Mouse (Mus musculus) heart, embryonic 15.5 days (tissue): ENCODE measurements at regions not wholly inside any gene's neighbourhood (a gene's known extent, or its start where the extent isn't known, plus 50 kb on each side); places are given as distances from the start of the nearest gene placed in this dataset.

ENCODE experiments used
- ATAC-seq: fragments of 200-750 bp; cut with Nextera tagmentation; replicated peaks from 2 replicates; pipeline ENCODE4 v1.8.0; 2017; ENCODE audit warnings: low read depth, moderate TSS enrichment; ENCODE audit not compliant: insufficient number of reproducible peaks, insufficient read depth, low FRiP score
- H3K27ac ChIP-seq: fragments of 300-500 bp; sonication (generic); 2 replicates; pipeline ENCODE4 v1.5.1; 2015; ENCODE audit warnings: mild to moderate bottlenecking, inconsistent platforms
- H3K27me3 ChIP-seq: fragments of 300-500 bp; sonication (generic); 2 replicates; pipeline ENCODE4 v1.6.1; 2015; ENCODE audit warnings: inconsistent platforms
- H3K36me3 ChIP-seq: fragments of 300-500 bp; sonication (generic); 2 replicates; pipeline ENCODE4 v1.6.1; 2015; ENCODE audit warnings: mild to moderate bottlenecking, inconsistent platforms
- H3K4me1 ChIP-seq: fragments of 300-500 bp; sonication (generic); replicated peaks from 2 replicates; pipeline ENCODE4 v1.6.1; 2015; ENCODE audit warnings: inconsistent platforms
- H3K4me2 ChIP-seq: fragments of 300-500 bp; sonication (generic); 2 replicates; pipeline ENCODE4 v1.6.1; 2015; ENCODE audit warnings: inconsistent platforms, mild to moderate bottlenecking, moderate library complexity
- H3K4me3 ChIP-seq: fragments of 300-500 bp; sonication (generic); 2 replicates; pipeline ENCODE4 v1.5.1; 2015; ENCODE audit warnings: mild to moderate bottlenecking, inconsistent platforms
- H3K9ac ChIP-seq: fragments of 300-500 bp; sonication (generic); 2 replicates; pipeline ENCODE4 v1.6.1; 2015; ENCODE audit warnings: mild to moderate bottlenecking, inconsistent platforms
- H3K9me3 ChIP-seq: fragments of 300-500 bp; sonication (generic); replicated peaks from 2 replicates; pipeline ENCODE4 v1.6.1; 2016; ENCODE audit warnings: inconsistent platforms
- WGBS: fragments of 180-500 bp; shearing (Covaris S2); methylation state at CpG from one replicate; pipeline ENCODE4 v1.1.7; 2015; ENCODE audit warnings: mixed read lengths; 5-methylcytosine and 5-hydroxymethylcytosine counted together

DNA sequence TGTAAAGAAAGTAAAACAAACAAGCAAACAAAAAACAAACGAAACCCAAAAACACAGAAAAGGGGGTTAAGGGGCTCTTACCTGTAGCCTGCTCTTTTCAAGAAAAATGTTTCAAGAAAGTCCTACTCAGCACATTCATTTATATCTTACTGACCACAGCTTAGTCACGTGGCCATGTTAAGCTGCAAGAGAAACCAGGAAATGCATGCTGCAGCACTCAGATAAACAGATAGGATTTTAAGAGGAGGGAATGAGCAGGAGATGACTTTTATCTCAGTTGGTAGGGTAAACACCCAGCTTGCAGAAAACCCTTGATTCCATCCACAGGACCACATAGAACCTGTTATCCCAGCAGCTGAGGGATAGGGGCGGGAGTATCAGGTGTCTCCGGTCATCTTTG lies 62.9 kb upstream of the Sfmbt2 start:
- no peak for ATAC-seq
- Histone ChIP-seq H3K4me2 (no peak overlapping the region), H3K27me3 (no peaks in the 10 kb centered on the region), H3K9ac (no peak overlapping the region), H3K36me3 (no peaks in the 10 kb centered on the region), H3K27ac (no peak overlapping the region), H3K4me3 (no peak overlapping the region), H3K4me1 (no peaks in the 10 kb centered on the region), H3K9me3 (no peaks in the 10 kb centered on the region)
- WGBS: 54% methylated on average over 4 of the region's 4 CpGs

DNA sequence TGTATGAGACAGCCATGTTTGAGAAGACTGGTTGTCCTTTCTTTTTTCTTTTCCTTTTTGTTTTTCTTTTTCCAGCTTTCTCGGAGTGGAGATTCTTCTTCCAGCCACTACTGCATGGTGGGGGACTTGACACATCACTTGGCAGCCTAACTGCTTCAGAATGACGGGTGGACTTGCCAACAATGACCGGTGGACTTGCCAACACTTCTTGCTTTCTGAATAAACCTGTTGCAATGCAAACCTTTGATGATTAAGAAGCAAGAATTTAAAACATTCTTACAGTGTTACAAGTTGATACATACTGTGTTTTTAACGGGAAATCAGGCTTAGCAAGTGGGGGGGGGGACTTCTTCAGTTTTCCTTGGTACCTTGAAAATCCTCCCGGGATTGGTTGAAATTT lies 60.7 kb upstream of the Sfmbt2 start:
- no peak overlapping the region for H3K27ac ChIP-seq
- H3K4me3 ChIP-seq: no peak overlapping the region
- H3K9me3 ChIP-seq: no peaks in the 10 kb centered on the region
- H3K4me2 ChIP-seq: no peak overlapping the region
- no peaks in the 10 kb centered on the region for H3K27me3 ChIP-seq
- no peak for ATAC-seq
- no peak overlapping the region for H3K9ac ChIP-seq
- H3K36me3 ChIP-seq: no peaks in the 10 kb centered on the region
- peaks cover 1% of the 10 kb centered on the region; the same call in 1 of the 2 replicates for H3K4me1 ChIP-seq
- 63% methylated on average over 5 of the region's 5 CpGs for WGBS

DNA sequence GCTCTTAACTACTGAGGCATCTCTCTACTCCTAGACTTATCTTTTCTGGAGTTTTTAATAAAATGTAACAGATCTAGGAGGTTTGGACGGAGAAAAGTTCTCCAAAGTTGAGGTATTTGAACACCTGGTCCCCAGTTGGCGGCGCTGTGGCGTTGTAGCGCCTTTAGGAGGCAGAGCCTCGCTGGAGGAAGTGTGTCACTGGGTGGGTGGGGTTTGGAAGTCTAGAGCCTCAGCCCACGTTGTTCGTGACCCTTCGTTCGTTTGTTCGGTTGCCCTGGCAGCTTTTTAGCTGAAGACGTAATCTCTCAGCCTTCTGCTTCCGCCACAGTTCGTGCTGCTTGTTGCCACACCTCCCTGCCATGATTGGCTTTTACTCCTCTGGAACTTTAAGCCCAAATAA lies 58.6 kb upstream of the Sfmbt2 start:
- ATAC-seq: no peak
- Histone ChIP-seq H3K4me3 (no peak overlapping the region), H3K4me2 (no peak overlapping the region), H3K27ac (no peak overlapping the region), H3K9ac (no peak overlapping the region), H3K4me1 (peaks cover 10% of the 10 kb centered on the region; the same call in 1 of the 2 replicates), H3K27me3 (no peaks in the 10 kb centered on the region), H3K36me3 (no peaks in the 10 kb centered on the region), H3K9me3 (no peaks in the 10 kb centered on the region)
- 68% methylated on average over 14 of the region's 14 CpGs for WGBS

DNA sequence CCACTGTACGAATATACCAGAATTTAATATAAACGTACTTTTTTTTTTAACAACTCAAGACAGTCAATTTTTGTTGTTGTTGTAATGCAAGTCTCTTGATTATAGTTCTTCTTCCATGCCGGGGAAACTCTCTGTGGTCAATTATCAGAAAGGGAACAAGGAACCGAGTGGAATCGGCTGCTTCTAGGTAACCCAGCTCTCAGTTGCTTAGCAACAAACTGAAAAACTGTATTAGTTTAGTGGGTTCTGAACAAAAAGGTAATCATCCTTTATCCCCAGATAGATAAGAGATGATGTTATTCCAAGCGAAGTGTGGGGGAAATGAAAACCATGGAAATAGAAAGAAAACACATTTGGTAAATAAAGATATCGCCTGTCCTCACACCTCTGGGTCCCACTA lies 57.9 kb upstream of the Sfmbt2 start:
- no peak overlapping the region for H3K9ac ChIP-seq
- H3K4me2 ChIP-seq: no peak overlapping the region
- H3K4me1 ChIP-seq: peaks cover 10% of the 10 kb centered on the region; the same call in 1 of the 2 replicates
- H3K9me3 ChIP-seq: no peaks in the 10 kb centered on the region
- no peak overlapping the region for H3K4me3 ChIP-seq
- H3K36me3 ChIP-seq: no peaks in the 10 kb centered on the region
- H3K27ac ChIP-seq: no peak overlapping the region
- H3K27me3 ChIP-seq: no peaks in the 10 kb centered on the region
- 80% methylated on average over 7 of the region's 7 CpGs for WGBS
- ATAC-seq: no peak

DNA sequence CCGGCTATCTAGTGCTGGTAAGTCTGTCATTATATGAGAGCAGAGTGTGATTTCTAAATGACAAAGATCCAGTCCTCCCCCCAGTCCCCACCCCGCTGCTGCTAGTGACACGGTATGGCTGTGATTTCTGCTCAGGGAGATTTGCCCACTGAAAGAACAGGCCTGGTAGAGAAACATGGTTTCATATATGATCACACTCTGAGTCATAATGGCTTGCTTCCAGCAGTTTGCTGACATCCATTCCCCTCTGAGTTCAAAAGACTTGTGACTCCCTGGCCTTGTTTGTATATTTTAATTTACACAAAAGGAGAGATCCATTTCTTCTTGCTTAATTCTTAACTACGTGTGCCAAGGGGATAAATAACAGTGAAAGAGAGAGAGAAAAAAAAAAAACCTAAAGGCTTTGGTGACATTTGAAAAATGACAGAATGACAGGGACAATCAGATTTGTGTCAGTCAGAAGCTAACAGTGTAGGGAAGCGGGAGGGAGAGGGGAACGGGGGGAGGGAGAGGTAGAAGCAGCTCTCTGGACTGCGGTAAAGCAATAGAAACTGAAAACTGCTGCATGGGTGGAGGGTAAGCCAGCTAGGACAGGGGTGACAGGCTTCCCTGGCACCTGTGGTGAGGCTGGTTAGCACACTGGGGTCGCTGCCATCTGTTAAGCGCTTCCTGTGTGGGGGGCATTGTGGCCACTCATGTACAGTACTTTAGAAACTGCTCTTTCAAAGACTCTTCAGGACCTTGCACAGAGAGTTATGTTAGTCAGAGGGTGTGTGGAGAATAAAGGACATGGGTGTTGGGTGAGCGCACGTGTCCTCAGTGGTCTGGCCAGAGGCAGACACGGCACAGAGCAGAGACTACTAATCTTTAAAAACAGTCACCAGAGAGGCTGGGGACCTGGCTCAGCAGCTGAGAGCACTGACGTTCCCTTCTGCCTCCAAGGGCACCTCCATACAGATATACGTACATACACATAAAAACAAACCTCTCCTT lies 55.8 kb upstream of the Sfmbt2 start:
- WGBS: 36% methylated on average over 14 of the region's 14 CpGs
- Histone ChIP-seq H3K27me3 (no peaks in the 10 kb centered on the region), H3K4me2 (peak overlapping the region; percentile 33; the same call in 1 of the 2 replicates), H3K36me3 (no peaks in the 10 kb centered on the region), H3K4me1 (peaks cover 10% of the 10 kb centered on the region; the same call in 1 of the 2 replicates), H3K9me3 (no peaks in the 10 kb centered on the region), H3K27ac (no peak overlapping the region), H3K4me3 (no peak overlapping the region), H3K9ac (no peak overlapping the region; the same call in 1 of the 2 replicates)
- no peak for ATAC-seq

DNA sequence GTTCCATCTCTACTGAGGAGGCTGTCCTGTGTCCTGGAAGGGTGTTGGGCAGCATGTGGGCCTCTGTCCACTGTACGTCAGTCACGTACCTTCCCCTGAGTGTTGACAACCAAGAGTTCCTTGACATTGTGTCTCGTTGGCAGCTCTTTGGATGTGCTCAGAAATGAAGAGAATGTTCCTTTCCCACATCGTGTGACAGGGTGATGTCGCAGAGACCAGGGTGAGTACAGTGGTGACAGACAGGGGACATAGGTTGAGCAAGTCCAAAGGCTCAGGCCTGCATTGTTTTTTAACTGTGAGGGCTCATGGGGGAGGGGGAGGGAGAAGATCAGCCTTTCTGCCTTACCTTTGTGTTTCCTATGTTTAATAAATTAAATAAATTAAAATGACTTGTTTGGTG lies 54.0 kb upstream of the Sfmbt2 start:
- Histone ChIP-seq H3K9ac (no peak overlapping the region), H3K4me3 (no peak overlapping the region), H3K36me3 (no peaks in the 10 kb centered on the region), H3K4me2 (no peak overlapping the region), H3K27me3 (no peaks in the 10 kb centered on the region), H3K9me3 (no peaks in the 10 kb centered on the region), H3K27ac (no peak overlapping the region), H3K4me1 (peaks cover 10% of the 10 kb centered on the region; the same call in 1 of the 2 replicates)
- WGBS: 53% methylated on average over 5 of the region's 5 CpGs
- 0 out of 2 replicates have a peak, but pooled peaks have one; percentile 25 for ATAC-seq

DNA sequence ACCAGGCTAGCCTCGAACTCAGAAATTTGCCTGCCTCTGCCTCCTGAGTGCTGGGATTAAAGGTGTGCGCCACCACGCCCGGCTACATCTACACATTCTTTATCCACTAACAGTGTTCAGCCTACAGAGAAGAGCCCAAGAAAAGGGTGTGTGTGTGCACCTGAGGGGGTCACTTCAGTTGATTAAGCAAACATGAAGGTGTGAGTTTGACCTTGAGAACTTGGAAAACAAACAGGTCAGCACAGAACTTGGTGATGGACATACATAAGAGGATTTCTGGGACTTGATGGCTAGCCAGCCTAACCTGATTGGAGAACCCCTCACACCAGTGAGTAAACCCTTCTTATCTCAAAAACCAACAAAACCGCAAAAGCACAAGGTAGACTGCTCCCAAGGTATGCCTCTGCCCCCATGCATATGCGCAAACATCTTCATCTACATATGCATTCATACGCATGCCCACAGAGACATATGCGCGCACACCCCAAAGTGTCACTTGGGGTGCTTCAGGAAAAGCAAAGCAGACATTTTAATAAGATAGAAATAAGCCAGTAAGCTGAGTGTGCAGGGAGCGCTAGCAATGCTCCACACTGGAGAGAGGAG lies 52.0 kb upstream of the Sfmbt2 start:
- H3K4me3 ChIP-seq: no peak overlapping the region
- H3K27me3 ChIP-seq: no peaks in the 10 kb centered on the region
- WGBS: 91% methylated on average over 10 of the region's 10 CpGs
- H3K27ac ChIP-seq: no peak overlapping the region
- H3K9ac ChIP-seq: no peak overlapping the region
- H3K4me2 ChIP-seq: no peak overlapping the region
- no peaks in the 10 kb centered on the region for H3K36me3 ChIP-seq
- no peaks in the 10 kb centered on the region for H3K9me3 ChIP-seq
- no peak for ATAC-seq
- peaks cover 10% of the 10 kb centered on the region; the same call in 1 of the 2 replicates for H3K4me1 ChIP-seq
